Mouse (Mus musculus) mesoderm, embryonic 11.5 days (tissue): ENCODE measurements around the gene Zfp408.
"Not testable (repeated sequence)": the region's sequence is repeated elsewhere in the genome, so short reads cannot be mapped to it uniquely, and the experiment has no call there.

Source experiments
- DNase-seq: peaks from one replicate; pipeline ENCODE4 v3.0.0-alpha.2; 2012; ENCODE audit warnings: low read depth, low spot score

Zfp408 gene

GRCm38 (mm10) chr2:91651458-91652258 is 2.1 kb upstream of the Zfp408 start:
- DNase-seq = no peak

GRCm38 (mm10) chr2:91650360-91650995 is 887 bp upstream of the Zfp408 start:
- DNase-seq = no peak

GRCm38 (mm10) chr2:91649152-91649551 is 439 bp downstream of the Zfp408 start:
- DNase-seq = no peak

- DNase-seq = peak; percentile 71
Observed at GRCm38 (mm10) chr2:91646733-91647132, 2.9 kb downstream of the Zfp408 start.

GRCm38 (mm10) chr2:91645811-91646210 is 3.8 kb downstream of the Zfp408 start:
- DNase-seq = no peak

GRCm38 (mm10) chr2:91645354-91645753 is 4.2 kb downstream of the Zfp408 start:
- no peak for DNase-seq

GRCm38 (mm10) chr2:91644021-91644420 is 5.6 kb downstream of the Zfp408 start:
- DNase-seq = no peak

- DNase-seq = no peak
Observed at GRCm38 (mm10) chr2:91642825-91643415, 6.7 kb downstream of the Zfp408 start.

- no peak for DNase-seq
Observed at GRCm38 (mm10) chr2:91638931-91639330, 10.7 kb downstream of the Zfp408 start.

- no peak for DNase-seq
Observed at GRCm38 (mm10) chr2:91636727-91637338, 12.8 kb downstream of the Zfp408 start.

GRCm38 (mm10) chr2:91636229-91636628 is 13.4 kb downstream of the Zfp408 start, which contains the start of gene F2:
F2 (minus strand) TSS chr2:91636414.
- no peak for DNase-seq

- DNase-seq = no peak
Observed at GRCm38 (mm10) chr2:91635486-91635885, 14.1 kb downstream of the Zfp408 start.

- no peak for DNase-seq
Observed at GRCm38 (mm10) chr2:91634841-91635240, 14.8 kb downstream of the Zfp408 start.

GRCm38 (mm10) chr2:91633334-91633977 is 16.1 kb downstream of the Zfp408 start:
- DNase-seq = no peak

GRCm38 (mm10) chr2:91632316-91632715 is 17.3 kb downstream of the Zfp408 start:
- DNase-seq = no peak

- DNase-seq = no peak
Observed at GRCm38 (mm10) chr2:91631826-91632225, 17.8 kb downstream of the Zfp408 start.

- DNase-seq = no peak
Observed at GRCm38 (mm10) chr2:91630384-91630783, 19.2 kb downstream of the Zfp408 start.

- DNase-seq = no peak
Observed at GRCm38 (mm10) chr2:91629682-91630081, 19.9 kb downstream of the Zfp408 start.

- DNase-seq = no peak
Observed at GRCm38 (mm10) chr2:91628171-91628570, 21.4 kb downstream of the Zfp408 start.

GRCm38 (mm10) chr2:91627486-91627885 is 22.1 kb downstream of the Zfp408 start:
- DNase-seq = no peak

GRCm38 (mm10) chr2:91623366-91623765 is 26.2 kb downstream of the Zfp408 start:
- not testable (repeated sequence) for DNase-seq

GRCm38 (mm10) chr2:91622356-91622755 is 27.2 kb downstream of the Zfp408 start:
- DNase-seq = no peak
